Mouse (Mus musculus) MEL (cell line): Measurements from ENCODE around the gene Gpr33. TPM values are rescaled to one million over a fixed set of nuclear protein-coding genes. Genes with fewer than 3 reads are reported as not detected.

ENCODE experiments used
- DNase-seq: peaks from one replicate; pipeline ENCODE4 v3.0.0; 2011; ENCODE audit warnings: low read depth, low spot score
- H3K27ac ChIP-seq: 2 replicates; pipeline ENCODE4 v1.5.1; 2012; ENCODE audit warnings: low read depth, mild to moderate bottlenecking, control low read depth, low read length, moderate library complexity; ENCODE audit not compliant: control insufficient read depth
- H3K27me3 ChIP-seq, 2 experiments: fragments of 150-350 bp in 1 of 2; sonication (generic) in 1 of 2; 2 replicates each; pipeline ENCODE4 v1.6.1; 2012; ENCODE audit warnings: low read length in 2 of 2, mild to moderate bottlenecking in 2 of 2, improper control_type of control experiment in 1 of 2, moderate library complexity in 1 of 2; ENCODE audit not compliant: insufficient read depth in 2 of 2, control insufficient read depth in 1 of 2
- H3K36me3 ChIP-seq, 2 experiments: 2 replicates each; pipeline ENCODE4 v1.6.1; 2012 to 2014; ENCODE audit warnings: low read length in 2 of 2, improper control_type of control experiment in 1 of 2, inconsistent platforms in 1 of 2, mild to moderate bottlenecking in 1 of 2; ENCODE audit not compliant: insufficient read depth in 2 of 2, control insufficient read depth in 1 of 2
- H3K4me1 ChIP-seq, 2 experiments: fragments of 150-350 bp in 1 of 2; sonication (generic) in 1 of 2; 2 replicates each; pipeline ENCODE4 v1.6.1; 2012; ENCODE audit warnings: low read length in 2 of 2, improper control_type of control experiment in 1 of 2, mild to moderate bottlenecking in 1 of 2; ENCODE audit not compliant: insufficient read depth in 2 of 2, control insufficient read depth in 1 of 2
- H3K4me3 ChIP-seq, 2 experiments: fragments of 150-350 bp in 1 of 2; sonication (generic) in 1 of 2; 2 replicates each; pipeline ENCODE4 v1.5.1; 2012; ENCODE audit warnings: low read depth in 2 of 2, low read length in 2 of 2, mild to moderate bottlenecking in 2 of 2, moderate library complexity in 2 of 2, control low read depth in 1 of 2, improper control_type of control experiment in 1 of 2; ENCODE audit not compliant: control insufficient read depth in 1 of 2, insufficient read depth in 1 of 2
- H3K79me2 ChIP-seq: 2 replicates; pipeline ENCODE4 v1.6.1; 2012; ENCODE audit warnings: mild to moderate bottlenecking, low read length, moderate library complexity; ENCODE audit not compliant: control insufficient read depth, poor library complexity, insufficient read depth
- H3K9ac ChIP-seq: 2 replicates; pipeline ENCODE4 v1.6.1; 2012; ENCODE audit warnings: low read depth, mild to moderate bottlenecking, control low read depth, low read length, moderate library complexity; ENCODE audit not compliant: control insufficient read depth, poor library complexity, severe bottlenecking
- H3K9me3 ChIP-seq: fragments of 150-350 bp; sonication (generic); replicated peaks from 2 replicates; pipeline ENCODE4 v1.6.1; 2012; ENCODE audit warnings: mild to moderate bottlenecking, low read length, improper control_type of control experiment, moderate library complexity; ENCODE audit not compliant: insufficient read depth
- BHLHE40 ChIP-seq: IDR thresholded peaks from 2 replicates; pipeline ENCODE4 v1.6.1; 2012; ENCODE audit warnings: low read depth, mild to moderate bottlenecking, inconsistent platforms, low read length, improper control_type of control experiment, borderline replicate concordance
- CTCF ChIP-seq, 3 experiments: IDR thresholded peaks in 2 of 3; conservative IDR thresholded peaks in 1 of 3; 2 replicates each; pipeline ENCODE4 v1.5.1; 2011 to 2012; ENCODE audit warnings: low read length in 3 of 3, low read depth in 2 of 3, mild to moderate bottlenecking in 2 of 3, improper control_type of control experiment in 1 of 3, inconsistent platforms in 1 of 3, mixed read lengths in 1 of 3, moderate library complexity in 1 of 3; ENCODE audit not compliant: control insufficient read depth in 1 of 3, insufficient read depth in 1 of 3, poor library complexity in 1 of 3, severe bottlenecking in 1 of 3
- E2F4 ChIP-seq: IDR thresholded peaks from 2 replicates; pipeline ENCODE4 v1.6.1; 2011; ENCODE audit warnings: low read depth, low read length, improper control_type of control experiment, borderline replicate concordance
- ELF1 ChIP-seq: IDR thresholded peaks from 2 replicates; pipeline ENCODE4 v1.6.1; 2014; ENCODE audit warnings: low read depth, mild to moderate bottlenecking, inconsistent platforms, low read length, improper control_type of control experiment, moderate library complexity
- EP300 ChIP-seq, 2 experiments: IDR thresholded peaks; 2 replicates each; pipeline ENCODE4 v1.6.1; 2011; ENCODE audit warnings: improper control_type of control experiment in 2 of 2, low read length in 2 of 2, low read depth in 1 of 2, mild to moderate bottlenecking in 1 of 2
- GABPA ChIP-seq: IDR thresholded peaks from 2 replicates; pipeline ENCODE4 v1.6.1; 2012; ENCODE audit warnings: low read depth, mild to moderate bottlenecking, inconsistent platforms, low read length, improper control_type of control experiment, moderate library complexity
- HCFC1 ChIP-seq: IDR thresholded peaks from 2 replicates; pipeline ENCODE4 v1.6.1; 2012; ENCODE audit warnings: low read depth, mild to moderate bottlenecking, inconsistent platforms, low read length, improper control_type of control experiment, moderate library complexity
- KAT2A ChIP-seq: conservative IDR thresholded peaks from 2 replicates; pipeline ENCODE4 v1.6.1; 2012; ENCODE audit warnings: low read depth, low read length, improper control_type of control experiment, inconsistent platforms
- MAFK ChIP-seq: IDR thresholded peaks from 2 replicates; pipeline ENCODE4 v1.6.1; 2011; ENCODE audit warnings: low read depth, mild to moderate bottlenecking, low read length, improper control_type of control experiment, borderline replicate concordance
- MAX ChIP-seq: IDR thresholded peaks from 2 replicates; pipeline ENCODE4 v1.6.1; 2011; ENCODE audit warnings: low read length, improper control_type of control experiment
- MEF2A ChIP-seq: IDR thresholded peaks from 2 replicates; pipeline ENCODE4 v1.6.1; 2014; ENCODE audit warnings: low read depth, mild to moderate bottlenecking, inconsistent platforms, low read length, improper control_type of control experiment; ENCODE audit not compliant: poor library complexity, insufficient replicate concordance, severe bottlenecking; ENCODE audit errors: extremely low read depth
- MXI1 ChIP-seq: IDR thresholded peaks from 2 replicates; pipeline ENCODE4 v1.6.1; 2011; ENCODE audit warnings: mild to moderate bottlenecking, low read depth, low read length, improper control_type of control experiment
- MYB ChIP-seq: IDR thresholded peaks from 2 replicates; pipeline ENCODE4 v1.6.1; 2011; ENCODE audit warnings: mild to moderate bottlenecking, low read depth, low read length, improper control_type of control experiment
- MYC ChIP-seq: IDR thresholded peaks from 2 replicates; pipeline ENCODE4 v1.6.1; 2011; ENCODE audit warnings: low read depth, mild to moderate bottlenecking, low read length, improper control_type of control experiment, moderate library complexity
- NELFE ChIP-seq: IDR thresholded peaks from 2 replicates; pipeline ENCODE4 v1.6.1; 2011; ENCODE audit warnings: low read depth, low read length, improper control_type of control experiment
- NRF1 ChIP-seq: IDR thresholded peaks from 2 replicates; pipeline ENCODE4 v1.6.1; 2014; ENCODE audit warnings: low read depth, mild to moderate bottlenecking, inconsistent platforms, low read length, improper control_type of control experiment, moderate library complexity; ENCODE audit not compliant: poor library complexity, insufficient read depth, severe bottlenecking
- POLR2A ChIP-seq, 2 experiments: IDR thresholded peaks; 2 replicates each; pipeline ENCODE4 v1.6.1; 2011 to 2012; ENCODE audit warnings: low read length in 2 of 2, mild to moderate bottlenecking in 2 of 2, control low read depth in 1 of 2, improper control_type of control experiment in 1 of 2, low read depth in 1 of 2, moderate library complexity in 1 of 2; ENCODE audit not compliant: control insufficient read depth in 1 of 2, insufficient read depth in 1 of 2, poor library complexity in 1 of 2
- RCOR1 ChIP-seq: IDR thresholded peaks from 2 replicates; pipeline ENCODE4 v1.6.1; 2012; ENCODE audit warnings: low read depth, mild to moderate bottlenecking, inconsistent platforms, low read length, improper control_type of control experiment
- TCF12 ChIP-seq: IDR thresholded peaks from 2 replicates; pipeline ENCODE4 v1.6.1; 2014; ENCODE audit warnings: low read depth, mild to moderate bottlenecking, inconsistent platforms, low read length, improper control_type of control experiment, moderate library complexity
- UBTF ChIP-seq: IDR thresholded peaks from 2 replicates; pipeline ENCODE4 v1.6.1; 2012; ENCODE audit warnings: low read depth, mild to moderate bottlenecking, inconsistent platforms, low read length, improper control_type of control experiment, moderate library complexity, borderline replicate concordance; ENCODE audit not compliant: insufficient read depth
- USF2 ChIP-seq, 2 experiments: IDR thresholded peaks; 2 replicates each; pipeline ENCODE4 v1.6.1; 2011 to 2012; ENCODE audit warnings: improper control_type of control experiment in 2 of 2, low read length in 2 of 2, borderline replicate concordance in 1 of 2, inconsistent platforms in 1 of 2, low read depth in 1 of 2, mild to moderate bottlenecking in 1 of 2; ENCODE audit not compliant: insufficient read depth in 1 of 2
- ZKSCAN1 ChIP-seq: IDR thresholded peaks from 2 replicates; pipeline ENCODE4 v1.6.1; 2012; ENCODE audit warnings: low read depth, mild to moderate bottlenecking, inconsistent platforms, low read length, improper control_type of control experiment, moderate library complexity
- ZMIZ1 ChIP-seq: IDR thresholded peaks from 2 replicates; pipeline ENCODE4 v1.6.1; 2012; ENCODE audit warnings: low read depth, mild to moderate bottlenecking, inconsistent platforms, low read length, improper control_type of control experiment, moderate library complexity
- ZNF384 ChIP-seq: IDR thresholded peaks from 2 replicates; pipeline ENCODE4 v1.6.1; 2012; ENCODE audit warnings: low read depth, mild to moderate bottlenecking, inconsistent platforms, low read length, improper control_type of control experiment
- polyA plus RNA-seq, 2 experiments: library from polyadenylated mRNA; stranded (reverse) in 1 of 2; unstranded in 1 of 2; fragments of >175 nt in 1 of 2; fragments of >200 nt in 1 of 2; gene quantifications; 2 replicates each; pipeline versions ENCODE4 v1.2.1 to v1.2.4; 2012; ENCODE audit warnings: low replicate concordance in 2 of 2, low read depth in 1 of 2; ENCODE audit not compliant: insufficient read length in 2 of 2, insufficient read depth in 1 of 2, missing spikeins in 1 of 2
- total RNA-seq: library from RNA; depleted of rRNA; stranded (reverse); fragments of 300-350 nt; gene quantifications from 2 replicates; pipeline ENCODE4 v1.2.3, GENCODE M21; 2012

Gpr33 gene
- total and polyA plus RNA-seq, 3 experiments = not detected

DNA sequence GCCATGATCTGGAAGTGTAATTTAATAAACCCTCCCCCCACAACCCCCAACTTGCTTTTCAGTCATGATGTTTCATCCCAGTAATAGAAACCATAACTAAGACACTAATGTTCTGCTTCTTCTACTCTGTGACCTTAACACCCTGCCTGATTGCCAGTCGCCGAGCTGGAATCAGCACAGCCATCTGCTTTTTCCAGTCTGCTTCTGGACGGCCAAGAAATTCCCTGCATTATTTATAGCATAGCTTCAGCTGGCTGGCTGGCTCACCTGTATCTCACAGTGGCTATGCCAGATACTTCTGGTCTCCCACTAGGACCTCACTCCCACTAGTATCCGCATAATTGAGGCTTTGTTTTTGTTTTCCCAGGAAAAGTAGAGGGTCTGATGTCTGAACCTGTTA, 42.0 kb downstream of the Gpr33 start:
- H3K4me3 ChIP-seq = no peak overlapping the region
- no peaks in the 10 kb centered on the region for H3K36me3 ChIP-seq
- H3K9ac ChIP-seq = no peak overlapping the region
- H3K9me3 ChIP-seq = no peaks in the 10 kb centered on the region
- no peaks in the 10 kb centered on the region for H3K27me3 ChIP-seq
- H3K4me1 ChIP-seq = no peaks in the 10 kb centered on the region; a peak in 1 of 4 replicates
- H3K79me2 ChIP-seq = no peaks in the 10 kb centered on the region
- no peak overlapping the region for H3K27ac ChIP-seq
- TF ChIP-seq NRF1 (no peak), ELF1 (no peak), UBTF (no peak), KAT2A (no peak), BHLHE40 (no peak), EP300 (IDR thresholded peaks at IDR 0.05; ENCODE audit: low read depth in 1 of 2, low read length in 2 of 2) (no peak), MYB (no peak), ZNF384 (no peak), GABPA (no peak), MYC (no peak), USF2 (IDR thresholded peaks at IDR 0.05; ENCODE audit: borderline replicate concordance in 1 of 2, insufficient read depth in 1 of 2, low read depth in 1 of 2, low read length in 2 of 2) (no peak), MAFK (no peak), RCOR1 (no peak), ZKSCAN1 (no peak)
- no peak for DNase-seq

DNA sequence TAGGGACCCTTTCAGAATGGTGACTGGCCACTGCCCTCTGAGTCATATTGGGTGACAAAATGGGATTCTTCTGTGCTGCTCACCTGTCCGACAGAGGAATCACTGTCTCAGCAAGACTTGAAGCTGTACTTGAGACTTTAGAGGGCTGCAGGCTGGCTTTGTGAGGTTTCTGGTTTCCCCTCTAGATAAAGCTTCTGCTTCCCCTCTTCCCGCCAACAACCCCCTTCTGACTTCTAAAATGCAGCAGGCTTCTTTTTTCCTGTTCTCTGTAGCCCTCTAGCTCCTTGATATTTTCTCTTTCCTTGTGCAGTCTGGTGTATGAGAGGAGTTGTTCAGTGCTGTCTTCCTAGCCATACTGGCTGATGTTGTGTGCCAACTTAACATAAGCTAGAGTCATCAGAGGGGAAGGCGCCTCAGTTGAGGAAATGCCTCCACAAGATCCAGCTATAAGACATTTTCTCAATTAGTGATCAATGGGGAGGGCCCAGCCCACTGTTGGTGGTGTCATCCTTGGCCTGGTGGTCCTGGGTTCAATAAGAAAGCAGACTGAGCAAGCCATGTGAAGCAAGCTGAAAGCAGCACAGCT, 42.6 kb downstream of the Gpr33 start:
- DNase-seq = no peak
- H3K36me3 ChIP-seq = no peaks in the 10 kb centered on the region
- no peaks in the 10 kb centered on the region; a peak in 1 of 4 replicates for H3K4me1 ChIP-seq
- no peaks in the 10 kb centered on the region for H3K79me2 ChIP-seq
- H3K9me3 ChIP-seq = no peaks in the 10 kb centered on the region
- no peak for TF ChIP-seq MYC
- TF ChIP-seq TCF12 = no peak
- TF ChIP-seq NRF1 = no peak
- no peak for TF ChIP-seq USF2 (IDR thresholded peaks at IDR 0.05; ENCODE audit: borderline replicate concordance in 1 of 2, insufficient read depth in 1 of 2, low read depth in 1 of 2, low read length in 2 of 2)
- TF ChIP-seq HCFC1 = no peak
- no peak for TF ChIP-seq MEF2A
- TF ChIP-seq UBTF = no peak
- TF ChIP-seq ELF1 = no peak
- no peak for TF ChIP-seq GABPA
- no peak for TF ChIP-seq ZMIZ1
- no peak for TF ChIP-seq CTCF (IDR thresholded peaks at IDR 0.05 in 2 of 3, conservative IDR thresholded peaks at IDR 0.05 in 1 of 3; ENCODE audit: control insufficient read depth in 1 of 3, insufficient read depth in 1 of 3, low read depth in 2 of 3, low read length in 3 of 3, poor library complexity in 1 of 3, severe bottlenecking in 1 of 3)
- no peak for TF ChIP-seq POLR2A (IDR thresholded peaks at IDR 0.05; ENCODE audit: control insufficient read depth in 1 of 2, insufficient read depth in 1 of 2, low read depth in 1 of 2, low read length in 2 of 2, poor library complexity in 1 of 2)
- TF ChIP-seq MXI1 = no peak
- TF ChIP-seq NELFE = no peak
- TF ChIP-seq ZKSCAN1 = no peak
- no peak for TF ChIP-seq MAFK
- TF ChIP-seq RCOR1 = no peak
- no peak for TF ChIP-seq E2F4
- no peak for TF ChIP-seq MAX
- no peaks in the 10 kb centered on the region for H3K27me3 ChIP-seq
- H3K9ac ChIP-seq = no peak overlapping the region
- no peak overlapping the region for H3K4me3 ChIP-seq
- H3K27ac ChIP-seq = no peak overlapping the region
